Mouse (Mus musculus): Measurements from ENCODE around the gene Krtcap3. TPM values are rescaled to one million over a fixed set of nuclear protein-coding genes. Genes with fewer than 3 reads are reported as not detected.

Gene Krtcap3
- 24.1 to 29.7 TPM (median 27.2 TPM) in 4 replicates for total RNA-seq (2023; ENCODE audit: inconsistent age)

DNA sequence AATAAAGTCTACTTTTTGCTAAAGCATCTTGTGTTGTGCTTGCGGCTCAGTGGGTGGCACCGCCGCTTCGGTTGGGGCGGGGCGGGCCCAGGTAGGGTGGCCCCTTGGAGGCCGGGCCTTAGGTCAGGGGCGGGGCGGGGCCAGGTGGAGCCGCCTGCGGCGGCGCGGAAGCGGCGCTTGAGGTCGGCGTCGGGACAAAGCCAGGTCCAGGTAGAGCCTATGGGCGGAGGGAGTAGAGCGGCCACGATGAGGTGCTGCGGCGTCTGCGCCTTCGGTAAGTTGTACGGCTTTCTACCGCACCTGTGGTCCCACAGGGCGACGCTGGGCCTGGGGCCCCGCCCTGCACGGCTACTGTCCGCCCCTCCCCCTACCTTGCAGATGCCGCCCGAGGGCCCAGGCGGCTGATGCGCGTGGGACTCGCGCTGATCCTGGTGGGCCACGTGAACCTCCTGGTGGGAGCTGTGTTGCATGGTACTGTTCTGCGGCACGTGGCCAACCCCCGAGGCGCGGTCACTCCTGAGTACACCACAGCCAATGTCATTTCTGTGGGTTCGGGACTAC is at the start of gene Krtcap3:
Gene Krtcap3 (plus strand): TSS at position 151 of the 561 bp plus-strand sequence.

DNA sequence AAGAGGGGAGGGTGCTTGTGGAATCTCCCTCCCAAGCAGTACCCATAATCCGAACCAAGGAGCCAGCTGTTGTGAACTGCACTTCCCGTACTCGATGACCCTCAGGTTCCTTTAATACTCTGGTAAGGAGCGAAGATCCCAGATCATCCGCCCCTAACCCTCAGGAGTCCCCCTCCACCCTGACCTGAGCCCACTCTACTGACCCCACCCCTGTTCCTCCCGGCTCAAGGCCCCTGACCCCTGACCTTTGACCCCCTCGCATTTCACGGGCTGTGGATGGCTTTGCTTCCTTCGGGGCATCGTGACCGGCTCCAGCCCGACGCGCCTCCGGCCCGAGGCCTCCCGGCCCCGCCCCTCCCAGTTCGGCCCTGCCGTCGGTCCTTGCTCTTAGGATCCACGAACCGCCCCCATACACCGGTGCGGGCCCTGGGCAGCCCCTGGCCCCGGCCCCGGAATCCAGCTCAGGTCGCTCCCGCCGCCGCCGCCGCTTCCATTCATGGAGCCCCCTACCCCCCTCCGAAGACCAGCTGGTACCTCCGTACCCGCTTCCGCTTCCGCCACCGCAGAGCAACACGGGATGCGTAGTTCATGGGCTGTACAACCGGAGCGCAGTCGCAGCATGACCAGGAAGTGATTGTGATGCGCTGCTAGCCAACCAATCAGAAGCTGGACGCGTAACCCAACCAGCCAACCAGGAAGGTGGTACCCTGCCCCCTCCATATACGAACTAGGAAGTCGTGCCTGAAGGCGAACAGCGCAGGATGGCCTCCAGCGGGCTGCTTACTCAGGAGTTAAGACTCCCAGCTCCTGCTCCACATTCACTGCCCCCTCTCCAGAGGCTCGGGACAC is 49.5 kb upstream of the Krtcap3 start, which contains the start of gene Zfp513:
Gene Zfp513 (minus strand): TSS at position 562 of the 849 bp plus-strand sequence.

DNA sequence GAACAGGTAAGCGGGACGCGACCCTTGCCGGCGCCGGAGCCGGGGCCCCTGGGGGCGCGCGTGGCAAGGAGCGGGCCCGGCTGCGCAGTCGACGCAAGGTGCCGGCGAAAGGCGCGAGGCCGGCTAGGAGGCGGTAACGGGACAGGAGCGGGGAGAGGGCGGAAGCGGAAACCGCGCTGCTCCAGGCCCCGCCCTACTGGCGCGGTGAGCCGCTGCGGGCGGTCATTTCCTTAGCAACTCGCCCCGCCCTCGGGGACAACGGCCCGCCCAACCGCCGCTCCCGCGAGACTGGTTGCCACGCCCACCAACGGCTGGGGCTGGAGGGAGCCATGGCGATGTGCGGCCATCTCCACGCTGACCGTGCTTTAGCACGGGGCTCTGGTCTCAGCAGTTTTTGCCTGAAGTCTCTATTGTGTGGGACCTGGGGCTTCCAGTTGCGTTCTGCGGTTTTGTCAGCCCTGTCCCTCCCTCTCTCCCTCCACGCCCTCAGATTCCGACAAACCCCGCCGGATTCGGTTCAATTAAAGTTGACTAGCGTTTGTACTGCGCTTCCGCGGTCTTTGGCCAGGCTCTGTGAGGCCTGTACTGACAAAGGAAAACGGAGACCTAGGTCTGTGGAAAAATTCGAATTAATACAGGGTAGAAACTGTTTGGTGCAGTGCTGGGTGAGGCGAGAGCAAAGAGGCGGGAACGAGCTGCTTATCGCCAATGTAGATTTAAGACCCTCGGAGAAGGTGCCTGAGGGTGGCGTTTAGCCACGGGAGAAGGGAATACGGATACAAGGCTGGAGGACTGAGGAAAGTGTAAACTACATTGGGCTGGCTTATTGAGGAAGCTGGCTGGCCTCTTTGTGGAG is 30.8 kb upstream of the Krtcap3 start, which contains the start of gene Ppm1g:
Gene Ppm1g (minus strand): TSS at position 240 of the 856 bp plus-strand sequence.

DNA sequence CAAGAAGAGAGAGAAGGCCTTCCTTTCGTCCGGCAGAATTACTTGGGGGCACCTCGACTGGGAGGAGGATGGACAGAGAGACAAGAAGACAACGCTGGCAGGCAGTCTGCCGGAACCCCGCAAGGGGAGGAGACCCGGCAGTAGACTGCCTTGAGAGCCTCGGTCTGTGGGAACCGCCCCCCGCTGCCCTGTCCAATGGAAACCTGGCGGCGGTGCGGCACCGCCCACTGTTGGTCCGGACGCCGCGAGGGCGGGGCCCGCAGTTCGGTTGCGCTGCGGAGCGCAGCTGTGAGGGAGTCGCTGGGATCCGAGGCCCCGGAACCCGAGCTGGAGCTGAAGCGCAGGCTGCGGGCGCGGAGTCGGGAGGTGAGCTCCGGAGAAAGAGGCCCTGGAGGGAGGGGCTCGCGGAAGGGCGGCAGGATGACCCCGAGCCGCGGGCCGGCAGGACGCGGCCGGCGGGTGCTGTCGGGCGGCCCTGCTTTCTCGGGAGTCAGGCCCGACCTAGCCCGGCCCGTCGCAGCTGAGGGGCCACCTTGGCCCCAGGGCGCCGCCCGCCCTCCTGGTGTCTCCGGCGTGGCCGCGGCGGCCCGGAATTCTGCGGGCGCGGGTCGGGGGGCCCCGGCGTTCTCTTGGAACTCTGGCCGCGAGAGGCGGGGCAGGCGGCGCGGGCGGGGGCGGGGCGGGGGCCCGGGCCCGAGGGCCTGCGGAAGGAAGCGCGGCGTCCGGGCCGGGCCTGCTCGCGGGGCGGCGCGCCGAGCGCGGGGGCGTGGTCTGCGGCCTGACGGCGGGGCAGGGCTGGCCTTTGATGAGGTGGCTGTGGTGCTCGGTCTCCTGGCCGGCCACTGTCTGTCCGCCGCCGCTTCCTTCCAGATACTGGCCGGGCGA is 10.6 kb upstream of the Krtcap3 start, which contains the start of the genes Nrbp1 and Gm9970:
Gene Nrbp1 (plus strand): TSS at position 228 of the 885 bp plus-strand sequence.
Gene Gm9970 (minus strand): TSS at position 596 of the 885 bp plus-strand sequence.

DNA sequence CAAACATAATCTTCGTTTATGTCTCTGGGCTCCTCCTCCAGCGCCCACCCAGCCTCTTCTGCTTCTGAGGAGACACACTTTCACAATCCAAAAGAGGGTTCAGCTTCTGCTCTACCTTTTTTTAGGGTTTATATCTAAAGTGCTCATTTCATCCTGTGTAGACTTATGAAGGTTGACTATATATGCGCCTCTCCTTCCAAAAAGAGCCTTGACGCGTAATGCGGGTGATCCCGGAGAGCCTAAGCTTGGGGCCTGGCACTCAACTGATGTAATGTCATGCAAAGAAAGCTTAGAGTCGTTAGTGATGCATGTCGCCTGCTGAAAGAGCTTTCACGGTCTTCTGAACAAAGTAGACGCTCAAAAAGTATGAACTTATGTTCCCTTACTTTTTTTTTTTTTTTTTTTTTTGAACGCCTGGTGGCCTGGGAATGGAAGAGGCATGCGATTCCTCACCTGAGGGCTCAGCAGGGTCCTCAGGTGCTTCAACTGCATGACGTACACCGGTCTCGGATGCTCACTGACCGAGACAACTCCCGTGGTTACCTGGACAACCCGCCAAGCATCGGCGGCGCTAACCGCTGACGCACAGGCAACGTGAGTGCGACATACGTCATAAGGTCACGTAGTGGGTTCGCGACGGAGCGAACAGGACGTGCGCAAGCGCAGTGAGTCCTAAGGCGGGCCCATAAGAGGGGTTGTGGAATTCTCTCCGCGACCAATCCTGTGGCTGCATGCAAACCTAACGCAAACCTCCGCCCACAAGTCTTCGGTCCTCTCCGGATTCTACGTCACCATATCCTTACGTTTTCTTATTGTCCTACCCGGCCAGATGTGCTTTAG is 39.2 kb downstream of the Krtcap3 start, which contains the start of gene Ift172:
Gene Ift172 (minus strand): TSS at position 596 of the 840 bp plus-strand sequence.

DNA sequence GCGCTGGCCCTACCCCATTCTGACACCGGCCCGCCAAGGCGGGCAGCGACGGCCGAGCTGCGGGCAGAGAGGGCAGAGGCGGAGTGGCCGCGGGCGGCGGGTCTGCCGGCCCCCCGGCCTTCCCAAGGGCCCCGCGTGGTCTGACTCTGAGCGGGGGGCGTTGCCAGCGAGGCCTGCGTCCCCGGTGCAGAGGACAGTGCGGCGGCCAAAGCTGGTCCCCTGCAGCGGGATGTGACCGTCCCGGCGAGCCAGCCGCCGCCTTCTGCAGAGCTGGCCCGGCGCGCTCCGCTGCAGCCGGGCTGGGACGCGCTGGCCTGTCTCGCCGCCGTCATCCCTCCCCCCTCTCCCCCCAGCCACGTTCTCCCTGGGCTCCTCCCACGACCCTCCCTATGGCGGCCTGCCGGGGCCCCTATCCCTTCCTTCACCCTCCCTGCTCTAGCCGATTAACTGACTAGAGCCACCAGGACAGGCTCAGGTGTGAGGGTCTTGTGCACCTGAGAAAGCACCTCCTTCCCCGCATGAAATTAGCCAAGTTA is 44.2 kb downstream of the Krtcap3 start, which contains the start of gene Fndc4:
Gene Fndc4 (minus strand): TSS at position 475 of the 536 bp plus-strand sequence.

DNA sequence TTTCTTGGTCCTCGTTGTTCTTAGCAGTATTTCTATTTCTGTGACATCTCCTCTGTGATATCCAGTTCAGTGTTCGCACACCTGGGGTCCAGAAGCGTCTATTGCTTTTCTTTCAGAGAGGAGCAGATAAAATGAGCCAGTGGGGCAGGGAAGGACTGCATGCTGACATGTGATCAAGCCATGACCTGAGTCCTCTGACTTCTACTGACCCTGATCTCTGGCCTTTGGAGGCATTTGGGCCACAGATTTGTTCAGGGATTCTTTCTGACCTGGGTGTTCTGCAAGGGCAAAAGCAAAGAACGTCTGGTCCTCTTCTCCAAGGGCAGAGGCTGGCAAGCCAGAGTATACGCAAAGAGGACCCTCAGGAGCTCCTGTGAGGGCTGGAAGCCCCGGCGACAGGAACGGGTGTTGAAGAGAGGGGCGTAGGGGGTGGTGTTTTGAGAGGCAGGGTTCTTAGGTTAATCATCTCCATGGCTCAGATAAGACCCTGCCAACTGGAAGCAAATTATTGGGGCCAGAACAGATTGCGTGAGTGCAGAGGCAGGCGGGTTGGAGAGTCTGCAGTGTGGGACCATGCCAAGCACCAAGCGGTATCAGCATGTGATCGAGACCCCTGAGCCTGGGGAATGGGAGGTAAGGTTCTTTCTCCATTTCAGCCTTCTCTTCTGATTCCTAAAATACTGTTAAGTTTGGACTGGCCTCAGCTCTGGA is 45.7 kb downstream of the Krtcap3 start, which contains the start of gene Gckr:
Gene Gckr (plus strand): TSS at position 397 of the 711 bp plus-strand sequence.

Other genes with a start within 250 kb of the Krtcap3 start
- 34.7 to 50.5 TPM (median 41.7 TPM) in 4 replicates for gene Atraid, start 203.4 kb upstream of the Krtcap3 start, total RNA-seq (2023; ENCODE audit: inconsistent age)
- gene Slc5a6, start 202.8 kb upstream of the Krtcap3 start, total RNA-seq (2023; ENCODE audit: inconsistent age), result 9.7 to 14.3 TPM (median 10.6 TPM) in 4 replicates
- gene Cad, start 196.9 kb upstream of the Krtcap3 start, total RNA-seq (2023; ENCODE audit: inconsistent age), result 57.4 to 64.3 TPM (median 61.9 TPM) in 4 replicates
- gene Dnajc5g, start 145.4 kb upstream of the Krtcap3 start, total RNA-seq (2023; ENCODE audit: inconsistent age), result not detected in 4 replicates
- 0.22 to 1.9 TPM (median 0.54 TPM) in 3 of 4 replicates, not detected in the other for gene Slc30a3, start 143.5 kb upstream of the Krtcap3 start, total RNA-seq (2023; ENCODE audit: inconsistent age)
- not detected in 4 replicates for gene Trim54, start 135.0 kb upstream of the Krtcap3 start, total RNA-seq (2023; ENCODE audit: inconsistent age)
- not detected in 4 replicates for gene Ucn, start 112.9 kb upstream of the Krtcap3 start, total RNA-seq (2023; ENCODE audit: inconsistent age)
- 16.5 to 23.3 TPM (median 19.8 TPM) in 4 replicates for gene Mpv17, start 97.4 kb upstream of the Krtcap3 start, total RNA-seq (2023; ENCODE audit: inconsistent age)
- gene Gm29609, start 71.8 kb upstream of the Krtcap3 start, total RNA-seq (2023; ENCODE audit: inconsistent age), result 3.2 to 5.6 TPM (median 4.2 TPM) in 4 replicates
- gene Gtf3c2, start 71.5 kb upstream of the Krtcap3 start, total RNA-seq (2023; ENCODE audit: inconsistent age), result 171 to 195 TPM (median 190 TPM) in 4 replicates
- 74.9 to 85.8 TPM (median 84.0 TPM) in 4 replicates for gene Snx17, start 58.5 kb upstream of the Krtcap3 start, total RNA-seq (2023; ENCODE audit: inconsistent age)
- 33.8 to 58.0 TPM (median 38.8 TPM) in 4 replicates for gene Eif2b4, start 58.3 kb upstream of the Krtcap3 start, total RNA-seq (2023; ENCODE audit: inconsistent age)
- gene Zfp513, start 49.4 kb upstream of the Krtcap3 start, total RNA-seq (2023; ENCODE audit: inconsistent age), result 62.3 to 67.0 TPM (median 65.8 TPM) in 4 replicates
- gene Ppm1g, start 31.0 kb upstream of the Krtcap3 start, total RNA-seq (2023; ENCODE audit: inconsistent age), result 154 to 202 TPM (median 169 TPM) in 4 replicates
- 314 to 335 TPM (median 321 TPM) in 4 replicates for gene Nrbp1, start 10.8 kb upstream of the Krtcap3 start, total RNA-seq (2023; ENCODE audit: inconsistent age)
- 2.1 TPM in 1 of 4 replicates, not detected in the others for gene Gm9970, start 10.5 kb upstream of the Krtcap3 start, total RNA-seq (2023; ENCODE audit: inconsistent age)
- 41.2 to 51.7 TPM (median 48.7 TPM) in 4 replicates for gene Ift172, start 39.4 kb downstream of the Krtcap3 start, total RNA-seq (2023; ENCODE audit: inconsistent age)
- 1.00 to 4.6 TPM (median 2.9 TPM) in 4 replicates for gene Fndc4, start 44.4 kb downstream of the Krtcap3 start, total RNA-seq (2023; ENCODE audit: inconsistent age)
- gene Gckr, start 45.8 kb downstream of the Krtcap3 start, total RNA-seq (2023; ENCODE audit: inconsistent age), result 0.35 TPM in 1 of 4 replicates, not detected in the others
- 35.6 to 38.0 TPM (median 36.5 TPM) in 4 replicates for gene Zfp512, start 200.7 kb downstream of the Krtcap3 start, total RNA-seq (2023; ENCODE audit: inconsistent age)
- 1.6 to 2.4 TPM (median 1.9 TPM) in 4 replicates for gene 4930548H24Rik, start 234.0 kb downstream of the Krtcap3 start, total RNA-seq (2023; ENCODE audit: inconsistent age)
- gene Gpn1, start 243.1 kb downstream of the Krtcap3 start, total RNA-seq (2023; ENCODE audit: inconsistent age), result 49.8 to 59.9 TPM (median 54.2 TPM) in 4 replicates

All from B cell, adult (primary cell).